Mouse (Mus musculus) adrenal gland, adult 10 weeks (tissue): Measurements from ENCODE around the gene Scpep1. TPM values are rescaled to one million over a fixed set of nuclear protein-coding genes. Genes with fewer than 3 reads are reported as not detected.

Experiments used
- polyA plus RNA-seq: library from polyadenylated mRNA; stranded (reverse); fragments of 350-450 nt; fragmentation: Illumina TruSeq; extraction: RNeasy Lipid Tissue Mini Kit (QIAGEN cat#74804); gene quantifications from one replicate; pipeline ENCODE4 v1.2.3, GENCODE M21; 2014; ENCODE audit warnings: low read depth, low replicate concordance

Scpep1 gene
- 135 TPM for polyA plus RNA-seq

GRCm38 (mm10) chr11:88955217-88955969 is at the start of gene Scpep1:
Scpep1 (minus strand) TSS chr11:88955465.

DNA sequence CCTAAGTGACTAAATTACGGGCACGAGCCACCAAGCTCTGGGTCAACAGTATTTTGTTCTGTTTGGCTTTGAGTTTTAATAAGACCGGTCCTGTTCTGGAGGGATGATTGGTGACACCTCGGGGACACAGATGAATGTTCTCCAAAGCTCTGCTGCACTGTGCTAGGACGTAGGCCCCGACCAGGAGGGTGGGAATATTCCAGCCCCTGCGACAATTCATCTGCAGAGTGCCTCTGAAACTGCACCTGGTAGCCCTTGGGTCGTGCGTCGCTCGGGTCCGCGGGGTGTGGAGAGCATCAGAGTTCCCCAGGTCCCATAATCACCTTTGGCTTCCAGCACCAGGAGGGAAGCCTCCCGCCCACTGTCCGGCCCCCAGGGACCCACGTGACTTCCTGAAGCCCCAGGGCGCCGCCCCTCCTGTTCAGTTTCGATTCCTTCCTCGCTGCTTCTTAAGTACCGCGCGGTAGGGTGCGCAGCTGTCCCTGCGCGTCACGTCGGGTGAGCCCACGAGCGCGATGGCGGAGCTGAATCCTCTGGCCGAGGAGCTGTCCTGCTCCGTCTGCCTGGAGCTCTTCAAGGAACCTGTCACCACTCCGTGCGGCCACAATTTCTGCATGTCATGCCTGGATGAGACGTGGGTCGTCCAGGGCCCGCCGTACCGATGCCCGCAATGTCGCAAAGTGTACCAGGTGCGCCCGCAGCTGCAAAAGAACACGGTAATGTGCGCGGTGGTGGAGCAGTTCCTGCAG is 43.9 kb upstream of the Scpep1 start, which contains the start of gene Trim25:
Trim25 (plus strand) TSS at position 403 of the 749 bp plus-strand sequence.

GRCm38 (mm10) chr11:88970202-88970732 is 15.0 kb upstream of the Scpep1 start, which contains the start of gene Coil:
Coil (plus strand) TSS chr11:88970252.

GRCm38 (mm10) chr11:88966881-88967361 is 11.7 kb upstream of the Scpep1 start, which contains the start of gene Elobl:
Elobl (minus strand) TSS chr11:88966931.

Other genes with a start within 250 kb of the Scpep1 start
- 151 TPM for gene Msi2, start 237.0 kb downstream of the Scpep1 start, polyA plus RNA-seq
- 34.4 TPM for gene Akap1, start 90.9 kb downstream of the Scpep1 start, polyA plus RNA-seq
- not detected for gene Elobl, start 11.5 kb upstream of the Scpep1 start, polyA plus RNA-seq
- 9.2 TPM for gene Coil, start 14.8 kb upstream of the Scpep1 start, polyA plus RNA-seq
- gene Trim25, start 43.9 kb upstream of the Scpep1 start, polyA plus RNA-seq = 113 TPM
- gene Dgke, start 111.4 kb upstream of the Scpep1 start, polyA plus RNA-seq = 23.0 TPM
- gene Gm525, start 118.4 kb upstream of the Scpep1 start, polyA plus RNA-seq = not detected